Mouse (Mus musculus): Measurements from ENCODE around the gene Btn2a2.

DNA sequence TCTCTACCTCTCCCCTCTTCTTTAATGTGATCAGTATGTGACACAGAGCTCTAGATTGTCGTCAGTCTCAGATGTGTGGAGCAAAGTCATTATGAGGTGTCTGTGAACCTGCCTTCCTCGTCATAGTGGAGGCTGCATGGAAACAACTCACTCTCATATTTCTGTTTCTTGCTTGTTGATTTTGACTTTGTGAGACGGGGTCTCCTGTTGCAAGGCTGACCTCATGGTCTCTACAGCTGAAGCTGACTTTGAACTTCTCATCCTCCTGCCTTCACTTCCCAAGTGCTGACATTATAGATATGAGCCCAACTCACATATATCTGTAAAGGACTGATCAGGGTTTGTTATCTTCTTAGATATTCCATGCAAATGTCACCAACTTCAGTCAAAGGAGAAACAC lies 39.9 kb downstream of the Btn2a2 start:
- no peak for TF ChIP-seq CTCF (IDR thresholded peaks at IDR 0.05; ENCODE audit: borderline replicate concordance, control insufficient read depth, extremely low read depth, insufficient read depth, low read length, poor library complexity)
- TF ChIP-seq POLR2A (IDR thresholded peaks at IDR 0.05; ENCODE audit: control insufficient read depth, extremely low read depth, insufficient read depth, low read length, poor library complexity), result no peak

All from thymus, adult 2 months (tissue).